Mouse (Mus musculus): Measurements from ENCODE around the gene Hdac7.

DNA sequence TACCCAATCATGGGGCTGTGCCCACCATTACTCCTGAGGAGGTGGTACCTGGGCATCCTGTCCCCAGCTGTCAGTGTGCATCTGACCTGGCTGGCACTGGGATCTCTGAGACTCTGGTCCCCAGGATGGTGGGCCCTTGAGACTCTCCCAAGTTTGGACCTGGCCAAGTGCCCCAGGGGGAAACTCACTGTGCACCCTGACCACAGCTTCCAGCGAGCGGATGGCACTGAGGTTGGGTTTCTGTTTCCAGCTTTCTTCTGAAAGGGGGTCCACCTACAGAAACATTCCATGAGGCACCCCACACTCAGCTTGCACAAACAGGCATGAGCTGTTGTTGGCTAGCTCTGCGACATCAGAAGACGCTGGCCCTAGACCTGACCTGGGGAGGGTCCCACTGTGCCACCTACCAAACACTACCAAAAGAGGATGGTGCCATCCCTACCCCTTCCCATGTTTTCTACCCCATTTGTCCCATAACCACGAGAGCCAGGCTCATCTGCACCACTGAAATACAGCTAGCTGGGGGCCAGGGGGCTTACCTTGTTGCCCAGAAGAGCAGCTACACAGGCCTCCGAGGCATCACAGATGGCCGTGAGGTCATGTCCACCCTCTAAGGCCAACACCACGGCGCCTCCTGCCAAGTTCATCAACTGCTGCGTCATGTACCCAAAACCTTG lies 48.6 kb downstream of the Hdac7 start:
- no peak for TF ChIP-seq CTCF (IDR thresholded peaks at IDR 0.05; ENCODE audit: borderline replicate concordance, control insufficient read depth, extremely low read depth, insufficient read depth, low read length, poor library complexity)
- TF ChIP-seq POLR2A (IDR thresholded peaks at IDR 0.05; ENCODE audit: control insufficient read depth, extremely low read depth, insufficient read depth, low read length, poor library complexity), result no peak
